24 mouse cellular contexts compared by ENCODE assay signal in the genomic region with DNA sequence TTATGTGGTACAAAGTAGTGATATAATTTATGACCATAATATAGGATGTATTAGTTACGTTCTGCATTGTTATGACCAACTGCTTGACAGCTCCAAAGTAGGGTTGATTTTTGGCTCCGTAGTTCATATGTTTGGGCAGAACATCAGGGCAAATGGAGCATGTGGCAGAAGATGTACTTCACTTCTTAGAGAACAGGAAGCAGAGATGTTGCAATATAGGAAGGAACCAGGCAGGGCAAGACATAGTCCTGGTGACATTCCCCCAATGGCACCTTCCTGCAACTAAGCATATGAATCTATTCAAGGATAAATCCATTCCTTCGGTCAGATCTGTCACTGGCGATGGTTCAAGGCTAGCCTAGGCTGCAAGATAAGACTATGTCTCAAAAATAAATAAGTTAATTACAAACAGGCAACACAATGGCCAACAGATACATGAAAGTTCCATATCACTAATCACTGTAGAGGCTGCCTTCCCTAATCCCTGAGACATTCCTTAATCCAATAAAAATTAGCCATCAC. TPM values are rescaled to one million over a fixed set of nuclear protein-coding genes. Genes with fewer than 3 reads are reported as not detected.
DNase-seq lines count a peak whose midpoint lies in the region; ATAC-seq lines count a peak whose summit lies in the region.
"Had no signal": no experiment of that assay in that cellular context is flagged by ENCODE, and none has a peak within 500 bp of the region (broad histone marks: within the 10 kb centered on the region; RNA-seq: fewer than 3 reads in every experiment).

No protein-coding gene starts in this region.

- H3K4me2 ChIP-seq in heart, embryonic 12.5 days: no peak overlapping the region
- H3K4me2 ChIP-seq in liver, embryonic 11.5 days: no peak overlapping the region
- H3K4me2 ChIP-seq: embryonic facial prominence, embryonic 13.5 days; embryonic facial prominence, embryonic 15.5 days; forebrain, embryonic 12.5 days had no signal

- peak; percentile 72 for DNase-seq in heart, adult 11 months
- peak; percentile 56 for DNase-seq in 416B (ENCODE audit: low read depth)
- no peak for DNase-seq in liver, embryonic 11.5 days (ENCODE audit: low spot score)
- no peak for DNase-seq in limb, embryonic 10.5 days (ENCODE audit: low spot score)
- DNase-seq: adrenal gland, postnatal 10 days; adrenal gland, postnatal 25 days; cerebellum, adult 11 months; cerebellum, adult 9-10 months; cerebellum, postnatal 25 days; embryo, embryonic 11 days had no signal

- H3K9ac ChIP-seq in heart, embryonic 12.5 days: no peak overlapping the region
- H3K9ac ChIP-seq in liver, embryonic 11.5 days (ENCODE audit: low read depth, low read length): no peak overlapping the region
- H3K9ac ChIP-seq: embryonic facial prominence, embryonic 13.5 days; embryonic facial prominence, embryonic 15.5 days; forebrain, embryonic 12.5 days had no signal

- no peak for ATAC-seq in heart, embryonic 12.5 days (ENCODE audit: insufficient number of reproducible peaks, low FRiP score)
- peak; percentile 76 for ATAC-seq in granulocyte monocyte progenitor cell, adult 5-6 weeks (replicated peaks; ENCODE audit: poor library complexity, severe bottlenecking)
- peak; percentile 47 for ATAC-seq in megakaryocyte progenitor cell, adult 5-6 weeks (replicated peaks; ENCODE audit: poor library complexity)
- ATAC-seq in liver, embryonic 11.5 days (replicated peaks; ENCODE audit: low FRiP score): no peak
- ATAC-seq: activated CD4-positive, CD25-positive, alpha-beta regulatory T cell, adult 4 months; forebrain, embryonic 14.5 days; forebrain, embryonic 16.5 days; Patski had no signal

- H3K27ac ChIP-seq in heart, embryonic 12.5 days (ENCODE audit: poor library complexity, severe bottlenecking): no peak overlapping the region
- H3K27ac ChIP-seq in liver, embryonic 11.5 days (ENCODE audit: low read depth, low read length): no peak overlapping the region
- H3K27ac ChIP-seq in limb, embryonic 10.5 days: no peak overlapping the region
- H3K27ac ChIP-seq: embryonic facial prominence, embryonic 13.5 days; embryonic facial prominence, embryonic 15.5 days; forebrain, embryonic 10.5 days; forebrain, embryonic 12.5 days had no signal

- H3K4me1 ChIP-seq in heart, embryonic 12.5 days (replicated peaks): peaks cover 31% of the 10 kb centered on the region
- H3K4me1 ChIP-seq in liver, embryonic 11.5 days (replicated peaks; ENCODE audit: control insufficient read depth, insufficient read depth, low read length): no peaks in the 10 kb centered on the region; the same call in 1 of the 2 replicates
- peaks cover 34% of the 10 kb centered on the region for H3K4me1 ChIP-seq in limb, embryonic 10.5 days

- no peak overlapping the region for H3K4me3 ChIP-seq in heart, embryonic 12.5 days
- H3K4me3 ChIP-seq in liver, embryonic 11.5 days (ENCODE audit: low read depth, low read length): no peak overlapping the region
- no peak overlapping the region for H3K4me3 ChIP-seq in limb, embryonic 10.5 days
- H3K4me3 ChIP-seq: embryonic facial prominence, embryonic 13.5 days; embryonic facial prominence, embryonic 15.5 days; erythroblast, embryonic 14.5 days; forebrain, embryonic 10.5 days; forebrain, embryonic 12.5 days had no signal

- H3K27me3 ChIP-seq in heart, embryonic 12.5 days (replicated peaks): no peaks in the 10 kb centered on the region
- no peaks in the 10 kb centered on the region for H3K27me3 ChIP-seq in liver, embryonic 11.5 days (replicated peaks; ENCODE audit: control insufficient read depth, insufficient read depth, low read length)
- H3K27me3 ChIP-seq in limb, embryonic 10.5 days (ENCODE audit: low read depth, poor library complexity, severe bottlenecking): no peaks in the 10 kb centered on the region
- H3K27me3 ChIP-seq: CH12.LX; embryonic facial prominence, embryonic 13.5 days; embryonic facial prominence, embryonic 15.5 days; Patski had no signal

- H3K9me3 ChIP-seq in heart, embryonic 12.5 days (replicated peaks): no peaks in the 10 kb centered on the region
- no peaks in the 10 kb centered on the region for H3K9me3 ChIP-seq in liver, embryonic 11.5 days (ENCODE audit: control insufficient read depth, low read length)
- no peaks in the 10 kb centered on the region for H3K9me3 ChIP-seq in limb, embryonic 10.5 days (replicated peaks)
- H3K9me3 ChIP-seq: embryonic facial prominence, embryonic 13.5 days; embryonic facial prominence, embryonic 15.5 days; forebrain, embryonic 10.5 days; forebrain, embryonic 12.5 days; G1E had no signal

- WGBS in heart, embryonic 12.5 days: 83% methylated on average over 4 of the region's 4 CpGs
- 80% methylated on average over 4 of the region's 4 CpGs for WGBS in liver, embryonic 11.5 days
- WGBS in limb, embryonic 10.5 days: 92% methylated on average over 4 of the region's 4 CpGs

- H3K36me3 ChIP-seq in heart, embryonic 12.5 days: peaks cover 7% of the 10 kb centered on the region; the same call in 1 of the 2 replicates
- no peaks in the 10 kb centered on the region for H3K36me3 ChIP-seq in liver, embryonic 11.5 days (ENCODE audit: control insufficient read depth, insufficient read depth, low read length)
- no peaks in the 10 kb centered on the region for H3K36me3 ChIP-seq in limb, embryonic 10.5 days
- H3K36me3 ChIP-seq: embryonic facial prominence, embryonic 13.5 days; embryonic facial prominence, embryonic 15.5 days; forebrain, embryonic 12.5 days had no signal

RNA-seq across cellular contexts. Expression of gene Fto, which starts 44.2 kb away (rescaled TPM):
- polyA plus RNA-seq in heart, embryonic 12.5 days (2016; fragmentation: Nextera tagmentation; extraction: Ambion mirVana): 76.6 and 76.7 TPM in 2 replicates
- 48.1 and 61.5 TPM in 2 replicates for total RNA-seq in granulocyte monocyte progenitor cell, adult 5-6 weeks (2014; fragmentation: Nextera tagmentation)
- 25.1 and 31.4 TPM in 2 replicates for total RNA-seq in granulocyte monocyte progenitor cell, adult 5-6 weeks (2017)
- total RNA-seq in megakaryocyte progenitor cell, adult 5-6 weeks (2015): 50.0 and 54.6 TPM in 2 replicates
- 26.4 and 34.7 TPM in 2 replicates for total RNA-seq in megakaryocyte progenitor cell, adult 5-6 weeks (2017)
- polyA plus RNA-seq in liver, embryonic 11.5 days (2014; fragmentation: Nextera tagmentation; extraction: Ambion mirVana): 56.1 and 57.7 TPM in 2 replicates
- 82.4 and 100 TPM in 2 replicates for polyA plus RNA-seq in limb, embryonic 10.5 days (2016; fragmentation: Nextera tagmentation; extraction: Ambion mirVana)

RNA-seq across cellular contexts. Expression of gene Rpgrip1l, which starts 44.5 kb away (rescaled TPM):
- 8.2 and 9.1 TPM in 2 replicates for polyA plus RNA-seq in heart, embryonic 12.5 days (2016; fragmentation: Nextera tagmentation; extraction: Ambion mirVana)
- total RNA-seq in granulocyte monocyte progenitor cell, adult 5-6 weeks (2014; fragmentation: Nextera tagmentation): 8.7 and 11.9 TPM in 2 replicates
- 7.6 and 12.5 TPM in 2 replicates for total RNA-seq in granulocyte monocyte progenitor cell, adult 5-6 weeks (2017)
- 10.1 and 13.6 TPM in 2 replicates for total RNA-seq in megakaryocyte progenitor cell, adult 5-6 weeks (2015)
- 11.6 and 14.6 TPM in 2 replicates for total RNA-seq in megakaryocyte progenitor cell, adult 5-6 weeks (2017)
- 6.5 and 6.8 TPM in 2 replicates for polyA plus RNA-seq in liver, embryonic 11.5 days (2014; fragmentation: Nextera tagmentation; extraction: Ambion mirVana)
- 11.8 and 13.1 TPM in 2 replicates for polyA plus RNA-seq in limb, embryonic 10.5 days (2016; fragmentation: Nextera tagmentation; extraction: Ambion mirVana)

Comparison
In these comparisons a context has a peak if more than half of its experiments do, and no peak if none do; other contexts are left out.
1. DNase-seq: peak in heart, adult 11 months (single experiment) and 416B (single experiment); none in liver, embryonic 11.5 days (single experiment) and limb, embryonic 10.5 days (single experiment).
2. ATAC-seq: peak in granulocyte monocyte progenitor cell, adult 5-6 weeks (single experiment) and megakaryocyte progenitor cell, adult 5-6 weeks (single experiment); none in heart, embryonic 12.5 days (single experiment) and liver, embryonic 11.5 days (single experiment).